Mouse (Mus musculus) c-Kit-negative CD71-positive TER-119-positive erythroid progenitor cells, embryonic 14.5 days (primary cell): ENCODE measurements around the gene Pla2g2f.

Experiments
- DNase-seq: peaks from one replicate; pipeline ENCODE4 v3.0.0-alpha.2; 2013; ENCODE audit warnings: low read depth, low spot score

The Pla2g2f gene

DNA sequence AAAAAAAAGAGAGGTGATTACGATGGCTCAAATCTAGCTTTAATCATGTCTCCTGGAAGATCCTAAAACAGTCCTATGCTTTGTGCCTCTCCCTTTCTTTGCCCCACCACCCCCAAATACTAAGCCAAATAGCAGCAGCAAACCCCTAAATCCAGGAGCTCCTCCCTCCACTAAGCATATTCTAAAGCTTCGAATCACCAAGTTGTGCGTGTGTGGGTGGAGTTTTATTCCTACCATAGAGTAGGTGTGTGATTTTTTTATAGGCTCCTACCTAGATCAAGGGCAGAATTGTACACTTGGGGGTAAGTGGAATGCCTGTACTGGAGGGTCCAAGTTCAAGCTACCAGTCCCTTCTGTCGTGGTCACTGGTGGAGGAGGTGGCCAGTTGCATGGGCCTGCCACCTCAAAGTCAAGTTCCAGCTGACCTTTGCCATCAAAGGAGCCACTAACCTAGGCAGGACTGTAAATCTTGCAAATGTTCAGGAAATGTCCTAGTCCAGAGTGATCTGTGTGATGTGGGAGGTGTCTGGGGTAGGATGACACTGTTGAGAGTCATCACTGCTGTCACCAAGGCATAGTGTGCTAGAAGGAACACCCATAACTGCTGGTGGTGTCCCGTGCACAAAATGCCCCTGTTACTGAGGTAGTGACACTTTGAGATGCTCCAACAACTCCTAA is 38.7 kb downstream of the Pla2g2f start:
- no peak for DNase-seq

DNA sequence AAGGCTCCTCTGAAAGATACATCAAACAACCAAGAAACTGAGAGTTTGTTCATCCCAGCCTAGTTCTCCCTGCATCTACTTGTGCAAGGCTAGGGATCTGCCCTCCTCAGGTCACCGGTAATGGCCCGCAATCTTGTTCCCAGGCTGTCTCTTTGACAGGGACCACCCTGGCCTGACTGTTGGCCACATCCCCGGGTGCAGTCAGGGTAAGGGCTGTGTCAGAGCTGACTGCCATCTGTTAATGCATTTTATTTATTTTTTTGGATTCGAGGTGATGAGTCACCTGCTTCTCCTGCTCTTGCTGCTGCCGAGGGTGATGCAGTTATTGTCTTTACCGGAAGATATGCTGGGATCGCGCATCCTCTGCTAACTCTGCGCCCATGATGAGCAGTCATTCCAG is 40.7 kb downstream of the Pla2g2f start:
- DNase-seq, result no peak

DNA sequence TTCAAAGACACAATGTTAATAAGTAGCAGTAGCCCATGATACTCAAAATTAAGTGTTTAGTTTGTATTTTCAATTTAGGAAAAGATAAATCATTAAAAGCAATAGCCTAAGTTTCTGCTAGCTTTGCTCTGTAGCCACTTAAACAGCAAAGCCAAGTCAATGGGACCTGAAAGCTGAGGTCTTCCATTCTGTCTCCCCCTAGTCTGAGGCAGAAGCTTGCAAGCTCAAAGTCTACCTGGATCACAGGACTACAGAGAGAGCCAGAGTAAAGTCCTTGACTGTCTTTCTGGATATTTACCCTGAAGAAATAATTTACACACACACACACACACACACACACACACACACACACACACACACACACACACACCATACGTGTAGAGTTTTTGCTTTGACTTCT is 43.2 kb downstream of the Pla2g2f start:
- no peak for DNase-seq

DNA sequence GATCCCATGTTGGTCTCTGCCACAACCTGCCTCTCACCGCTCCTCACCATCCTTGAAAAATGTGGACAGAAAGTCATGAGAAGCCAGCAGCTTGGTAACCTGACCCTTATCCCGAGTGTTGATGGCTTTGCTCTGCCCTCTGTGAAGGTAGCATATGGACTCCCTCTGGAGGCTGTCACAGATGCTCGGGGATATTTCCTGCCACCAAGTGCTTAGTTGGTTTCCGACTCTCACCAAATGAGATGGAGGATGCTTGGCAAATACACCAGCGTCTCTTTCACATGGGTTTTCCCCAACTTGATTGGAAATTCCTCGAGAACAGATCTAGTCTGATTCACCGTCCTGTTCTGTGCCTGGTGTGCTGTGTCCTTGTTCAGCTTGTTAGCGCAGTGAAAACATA is 44.8 kb downstream of the Pla2g2f start:
- DNase-seq, result no peak

DNA sequence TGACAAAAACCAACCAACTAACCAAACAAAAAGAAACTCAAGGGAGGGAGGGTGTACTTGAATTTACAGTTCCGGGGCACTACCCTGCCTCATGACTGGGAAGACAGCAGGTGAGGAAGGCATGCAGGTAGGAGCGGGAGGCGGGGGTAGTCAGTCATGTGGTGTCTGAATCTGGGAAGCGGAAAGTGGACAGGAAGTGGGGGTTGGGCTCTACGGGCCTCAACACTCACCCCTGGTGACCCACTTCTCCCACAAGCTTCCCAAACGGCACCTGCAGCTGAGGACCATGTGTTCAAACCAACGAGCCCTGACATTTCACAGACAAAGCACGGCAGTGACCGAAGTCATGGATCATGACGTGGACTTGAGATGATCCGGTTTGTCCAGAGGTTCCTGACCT is 45.3 kb downstream of the Pla2g2f start:
- no peak for DNase-seq

DNA sequence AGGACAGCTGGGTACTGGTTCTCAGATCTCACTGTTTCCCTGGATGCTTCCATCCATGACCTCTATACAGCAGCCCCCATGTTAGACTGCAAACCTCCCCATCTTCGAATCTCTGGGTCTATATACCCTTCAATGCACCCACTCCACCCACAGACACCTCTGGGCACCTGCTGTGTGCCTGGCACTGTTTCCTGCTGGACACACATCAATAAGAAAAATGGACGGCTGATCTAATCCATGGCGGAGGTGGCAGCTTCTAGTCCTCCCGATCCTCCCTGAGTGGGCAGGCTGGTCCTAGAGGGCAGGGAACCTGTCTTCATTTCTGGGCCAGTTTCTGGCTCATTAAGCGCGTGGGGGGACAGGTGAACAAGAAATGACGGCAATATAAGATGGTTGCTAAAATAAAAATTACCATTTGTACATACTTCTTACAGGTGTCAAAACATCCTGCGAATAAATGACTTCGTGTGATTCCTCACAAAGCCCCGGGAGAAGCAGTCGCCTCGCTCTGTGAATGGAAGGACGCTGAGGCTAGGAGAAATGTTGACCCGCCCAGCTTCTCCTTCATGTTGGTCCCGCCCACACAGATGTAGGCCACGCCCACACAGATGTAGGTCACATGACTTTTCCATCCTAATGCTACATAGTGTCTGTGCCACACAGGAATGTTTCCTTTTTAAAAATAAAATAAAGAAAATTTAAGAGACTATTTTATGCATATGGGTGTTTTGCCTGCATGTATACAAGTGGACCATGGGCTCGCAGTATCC is 46.2 kb downstream of the Pla2g2f start:
- no peak for DNase-seq

DNA sequence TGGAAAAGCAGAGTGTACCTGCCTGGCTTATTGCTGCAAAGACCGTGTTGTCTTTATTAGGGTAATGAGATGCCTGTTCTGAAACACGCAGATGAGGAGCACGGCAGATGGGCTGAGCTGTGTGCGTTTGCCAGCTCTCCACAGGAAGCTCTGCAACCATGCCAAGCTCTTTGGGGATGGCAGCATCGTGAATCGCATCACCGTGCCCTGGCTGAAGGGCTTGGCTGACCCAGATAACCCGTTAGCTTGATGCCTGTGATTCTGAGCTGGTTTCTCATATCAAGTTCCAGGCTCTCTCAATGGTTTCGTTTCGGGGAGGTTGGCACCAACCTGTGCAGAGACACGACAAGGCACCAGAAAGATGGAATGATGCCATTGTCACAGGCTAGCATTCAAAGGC is 46.8 kb downstream of the Pla2g2f start:
- DNase-seq, result no peak

DNA sequence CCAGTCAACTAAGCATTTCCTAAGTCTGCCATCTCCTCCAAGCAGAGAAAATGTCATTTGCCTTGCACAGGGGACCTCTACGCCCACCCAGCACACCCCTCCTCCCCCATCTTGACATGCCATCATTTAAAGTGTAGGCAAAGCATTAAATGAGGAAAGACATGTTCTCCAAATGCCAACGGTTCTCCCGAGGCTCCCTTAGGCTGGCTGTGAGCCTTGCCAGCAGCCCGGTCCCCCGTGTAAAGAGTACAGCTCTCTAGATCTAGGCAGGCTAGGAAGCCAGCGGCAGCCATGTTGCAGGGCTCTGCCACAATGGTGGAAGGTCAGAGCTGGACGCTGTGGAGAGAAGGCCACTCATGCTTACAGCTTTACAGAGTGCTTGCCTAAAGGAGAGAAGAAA is 47.5 kb downstream of the Pla2g2f start:
- no peak for DNase-seq

DNA sequence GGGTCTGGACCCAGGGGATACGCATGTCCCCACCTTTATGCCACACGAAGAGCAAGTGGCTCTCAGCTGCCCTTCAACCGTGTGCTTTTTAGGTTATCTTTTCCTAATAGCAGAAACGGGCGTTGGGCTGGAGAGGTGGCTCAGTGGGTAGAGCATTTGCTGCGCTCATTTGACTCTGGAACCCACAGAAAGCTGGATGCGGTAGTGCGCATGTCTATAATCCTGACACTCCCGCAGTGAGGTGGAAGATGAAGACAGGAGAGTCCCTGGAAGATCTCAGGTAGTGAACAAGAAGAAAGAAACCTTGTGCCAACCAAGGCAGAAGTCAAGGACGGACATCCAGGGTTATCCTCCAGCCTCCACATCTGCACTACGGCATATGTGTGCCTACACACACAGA is 48.2 kb downstream of the Pla2g2f start:
- DNase-seq, result no peak

DNA sequence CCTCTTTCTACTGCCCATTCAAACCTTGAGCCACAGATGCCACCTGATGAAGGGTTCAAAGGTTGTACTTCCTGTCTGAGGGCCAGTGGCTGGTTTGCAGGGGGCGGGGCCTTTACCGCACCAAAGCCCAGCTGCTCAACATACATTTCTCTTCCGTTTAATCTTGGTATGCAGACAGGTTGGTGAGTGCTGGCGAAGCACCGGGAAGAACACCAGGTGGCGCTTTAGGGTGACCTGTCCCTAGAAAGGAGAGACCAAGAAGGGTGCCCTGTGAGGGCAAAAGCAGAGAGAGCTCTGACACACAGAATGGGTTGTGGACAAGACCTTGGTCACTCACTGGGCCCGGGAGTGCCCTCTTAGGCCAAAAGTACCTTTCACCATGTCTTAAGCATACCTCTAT is 48.8 kb downstream of the Pla2g2f start:
- no peak for DNase-seq

DNA sequence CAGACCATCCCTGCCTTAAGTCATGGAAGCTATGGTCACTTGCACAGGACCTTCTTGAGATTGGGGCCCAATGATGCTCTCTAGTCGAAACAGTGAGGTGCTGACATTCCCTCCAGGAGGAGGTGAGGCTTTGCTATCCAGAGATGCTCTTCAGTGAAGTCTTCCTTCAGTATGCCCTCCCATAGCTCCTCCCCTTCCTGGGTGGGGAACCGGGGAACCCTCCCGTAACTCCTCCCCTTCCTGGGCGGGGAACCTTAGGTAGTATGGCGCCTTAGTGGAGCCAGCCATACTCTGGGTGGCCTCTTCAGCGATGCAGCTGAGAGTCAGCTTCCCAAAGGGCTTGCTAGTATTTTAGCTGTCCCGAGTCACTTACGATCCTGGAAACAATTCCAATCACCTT is 50.8 kb downstream of the Pla2g2f start:
- no peak for DNase-seq

DNA sequence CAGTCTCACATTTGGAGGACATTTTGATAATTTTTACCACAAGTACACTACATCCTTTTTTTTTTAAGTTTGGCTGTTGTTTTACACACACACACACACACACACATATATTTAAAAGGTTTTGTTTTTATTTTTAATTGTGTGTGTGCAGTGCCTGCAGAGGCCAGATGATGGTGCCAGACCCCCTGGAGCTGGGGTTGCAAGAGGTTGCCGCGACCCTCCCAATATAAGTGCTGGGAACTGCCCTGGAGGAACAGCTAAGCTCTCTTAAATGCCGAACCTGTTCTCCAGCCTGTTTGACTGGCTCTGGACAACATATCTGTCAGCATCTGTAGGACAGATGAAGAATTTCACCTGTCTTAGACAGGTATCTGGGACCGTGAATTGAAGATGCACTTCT is 53.3 kb downstream of the Pla2g2f start:
- no peak for DNase-seq

DNA sequence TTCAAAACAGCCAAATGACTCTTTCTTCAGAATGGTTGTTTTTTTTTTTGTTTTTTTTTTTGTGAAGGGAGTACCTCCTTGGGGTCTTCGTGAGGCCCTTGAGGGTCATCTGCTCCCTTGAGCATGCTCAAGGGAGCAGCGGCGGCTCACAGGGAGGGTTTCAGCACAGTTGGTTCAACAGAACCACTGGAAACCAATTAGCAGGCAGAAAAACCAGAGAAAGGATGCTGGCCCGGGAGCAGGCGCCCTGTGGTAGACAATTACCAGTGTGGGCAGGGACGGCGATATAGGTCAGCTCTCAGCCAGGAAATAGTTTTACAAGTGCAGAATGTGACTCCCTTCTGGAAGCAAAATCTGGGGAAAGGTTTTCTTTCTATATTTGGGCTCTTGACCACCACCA is 53.8 kb downstream of the Pla2g2f start:
- DNase-seq, result no peak

DNA sequence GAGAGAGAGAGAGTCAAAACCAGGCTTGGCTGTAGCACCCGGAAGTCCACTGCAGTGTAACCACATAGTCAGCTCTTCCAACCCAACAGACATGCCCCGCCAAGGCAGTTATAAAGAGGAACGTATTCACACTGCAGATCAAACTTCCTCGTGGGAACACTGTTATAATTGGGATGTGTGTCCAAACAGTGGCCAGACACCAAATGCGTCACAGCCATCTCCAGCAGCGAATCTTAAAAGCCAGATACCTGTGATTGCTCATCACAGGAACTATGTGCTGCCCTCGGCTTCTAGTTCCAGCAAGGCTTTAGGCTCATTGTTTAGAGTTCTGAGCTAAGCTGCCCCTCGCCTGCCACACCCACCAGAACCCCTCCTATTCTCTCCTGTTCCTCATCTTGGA is 54.9 kb downstream of the Pla2g2f start:
- no peak for DNase-seq

DNA sequence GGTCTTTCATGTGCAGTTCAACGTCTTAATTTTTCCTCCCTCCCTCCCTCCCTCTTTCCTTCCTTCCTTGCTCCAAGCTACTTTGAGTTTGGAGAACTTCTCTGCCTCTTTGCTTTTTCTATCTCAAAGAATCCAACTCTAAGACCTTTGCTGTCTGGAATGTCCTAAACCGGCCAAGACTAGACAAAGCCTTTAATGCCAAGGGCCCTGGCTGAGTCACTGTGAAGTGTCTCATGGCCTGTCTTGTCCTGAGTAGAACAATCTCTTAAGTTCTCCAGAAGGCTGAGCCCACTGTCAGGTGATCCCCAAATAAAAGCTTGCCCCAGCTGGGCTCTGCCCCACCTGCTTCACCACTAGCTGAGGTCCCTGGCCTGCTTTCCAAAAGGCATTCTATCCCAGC is 55.4 kb downstream of the Pla2g2f start:
- DNase-seq, result no peak

DNA sequence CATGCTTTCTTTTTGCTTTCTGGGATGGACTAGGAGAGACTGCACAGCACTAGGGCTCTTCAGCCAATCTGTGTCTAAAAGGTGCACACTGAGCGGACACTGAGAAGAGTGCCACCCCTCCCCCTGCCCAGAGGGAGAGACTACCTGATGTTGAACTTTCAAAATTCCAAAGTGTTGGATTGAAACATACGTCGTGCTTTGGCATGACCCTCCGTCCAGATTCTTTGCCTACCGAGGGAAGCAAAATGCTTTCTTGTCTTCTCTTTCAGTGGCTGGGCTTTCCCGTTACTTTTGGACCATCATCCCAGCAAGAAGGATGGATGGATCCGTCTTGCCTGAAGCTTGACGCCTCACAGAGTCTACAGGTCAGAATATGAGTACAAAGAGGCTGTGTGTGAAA is 56.3 kb downstream of the Pla2g2f start:
- DNase-seq, result no peak
